Mouse (Mus musculus) C2C12 (cell line): ENCODE results near the gene Chn2. TPM values are rescaled to one million over a fixed set of nuclear protein-coding genes. Genes with fewer than 3 reads are reported as not detected.

ENCODE experiments used
- H3K27me3 ChIP-seq: one replicate; pipeline ENCODE4 v1.6.1; 2011; ENCODE audit not compliant: control insufficient read depth, insufficient read depth, insufficient read length
- H3K36me3 ChIP-seq: one replicate; pipeline ENCODE4 v1.6.1; 2011; ENCODE audit not compliant: control insufficient read depth, insufficient read depth
- H3K4me3 ChIP-seq: one replicate; pipeline ENCODE4 v1.5.1; 2011; ENCODE audit warnings: mild to moderate bottlenecking, control low read depth; ENCODE audit not compliant: poor library complexity, insufficient read depth, severe bottlenecking
- H3K79me2 ChIP-seq: one replicate; pipeline ENCODE4 v1.6.1; 2011; ENCODE audit not compliant: control insufficient read depth, insufficient read depth
- H3K79me3 ChIP-seq: one replicate; pipeline ENCODE4 v1.6.1; 2011; ENCODE audit warnings: low read depth, control low read depth
- H3ac ChIP-seq: one replicate; pipeline ENCODE3; 2011; ENCODE audit warnings: low read depth; ENCODE audit not compliant: control insufficient read depth, insufficient read length
- CEBPB ChIP-seq: IDR thresholded peaks from one replicate; pipeline ENCODE4 v1.6.1; 2011; ENCODE audit warnings: low read depth, mild to moderate bottlenecking, control low read depth, moderate library complexity
- CTCF ChIP-seq: IDR thresholded peaks from one replicate; pipeline ENCODE4 v1.5.1; 2011; ENCODE audit not compliant: control insufficient read depth, insufficient read depth, insufficient read length
- FOSL1 ChIP-seq: IDR thresholded peaks from one replicate; pipeline ENCODE4 v1.8.0; 2011; ENCODE audit warnings: mild to moderate bottlenecking, low read length; ENCODE audit not compliant: poor library complexity, insufficient read depth, severe bottlenecking
- MAX ChIP-seq: IDR thresholded peaks from one replicate; pipeline ENCODE4 v1.6.1; 2011; ENCODE audit warnings: mild to moderate bottlenecking, control low read depth
- MYOD1 ChIP-seq: IDR thresholded peaks from one replicate; pipeline ENCODE4 v1.6.1; 2011; ENCODE audit warnings: low read depth; ENCODE audit not compliant: control insufficient read depth, insufficient read length
- MYOG ChIP-seq: IDR thresholded peaks from one replicate; pipeline ENCODE4 v1.6.1; 2011; ENCODE audit not compliant: control insufficient read depth, insufficient read length; ENCODE audit errors: extremely low read depth
- USF1 ChIP-seq: IDR thresholded peaks from one replicate; pipeline ENCODE4 v1.6.1; 2011; ENCODE audit warnings: low read depth, mild to moderate bottlenecking, control low read depth, moderate library complexity
- polyA plus RNA-seq: library from polyadenylated mRNA; unstranded; fragments of >200 nt; fragmentation: generic; extraction: Trizol; gene quantifications from one replicate; pipeline ENCODE4 v1.2.1, GENCODE M21; 2012; ENCODE audit warnings: missing spikeins

Chn2 gene
- polyA plus RNA-seq, 1 experiment: 6.4 TPM

GRCm38 (mm10) chr6:54060258-54060657 lies 20.9 kb downstream of the Chn2 start:
- no peak for TF ChIP-seq USF1
- no peak for TF ChIP-seq MYOD1
- no peak for TF ChIP-seq CEBPB
- no peak for TF ChIP-seq CTCF
- TF ChIP-seq MYOG: no peak
- no peak for TF ChIP-seq FOSL1
- TF ChIP-seq MAX: no peak
- no peaks in the 10 kb centered on the region for H3K27me3 ChIP-seq
- no peaks in the 10 kb centered on the region for H3K36me3 ChIP-seq
- no peaks in the 10 kb centered on the region for H3K79me3 ChIP-seq
- no peak overlapping the region for H3K4me3 ChIP-seq
- no peak overlapping the region for H3ac ChIP-seq
- no peaks in the 10 kb centered on the region for H3K79me2 ChIP-seq

- TF ChIP-seq USF1: no peak
- no peak for TF ChIP-seq CEBPB
- TF ChIP-seq CTCF: no peak
- TF ChIP-seq MYOD1: no peak
- no peak for TF ChIP-seq MAX
- H3ac ChIP-seq: no peak overlapping the region
- no peaks in the 10 kb centered on the region for H3K36me3 ChIP-seq
- no peaks in the 10 kb centered on the region for H3K27me3 ChIP-seq
- no peak overlapping the region for H3K4me3 ChIP-seq
- H3K79me3 ChIP-seq: no peaks in the 10 kb centered on the region
- no peaks in the 10 kb centered on the region for H3K79me2 ChIP-seq
Measured at GRCm38 (mm10) chr6:54061375-54061774, 22.0 kb downstream of the Chn2 start.

GRCm38 (mm10) chr6:54063878-54064277 lies 24.5 kb downstream of the Chn2 start:
- Histone ChIP-seq H3K4me3 (no peak overlapping the region), H3K79me3 (no peaks in the 10 kb centered on the region), H3ac (no peak overlapping the region), H3K79me2 (no peaks in the 10 kb centered on the region), H3K36me3 (no peaks in the 10 kb centered on the region), H3K27me3 (no peaks in the 10 kb centered on the region)
- no peak for TF ChIP-seq FOSL1
- TF ChIP-seq MYOG: no peak
- TF ChIP-seq CEBPB: no peak
- TF ChIP-seq USF1: no peak

DNA sequence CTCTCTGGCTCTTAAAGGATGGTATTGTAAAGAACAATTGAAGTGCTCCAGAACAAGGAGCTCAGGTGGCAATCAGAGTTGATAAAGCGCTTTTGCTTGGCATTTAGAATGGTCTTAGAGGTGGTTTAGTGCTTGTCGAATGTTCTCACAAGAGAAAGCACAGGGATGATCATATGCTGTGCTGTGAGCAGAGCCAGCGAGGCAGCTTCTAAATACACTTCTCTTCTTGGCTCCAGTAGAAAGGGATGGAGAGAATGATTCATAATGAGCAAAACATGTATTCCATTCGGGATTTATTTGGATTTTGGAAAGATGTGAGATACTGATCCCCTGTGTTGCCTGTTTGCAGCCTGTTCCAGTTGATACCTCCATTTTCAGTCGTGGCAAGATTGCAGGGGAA lies 28.0 kb downstream of the Chn2 start:
- Histone ChIP-seq H3ac (no peak overlapping the region), H3K79me3 (no peaks in the 10 kb centered on the region), H3K27me3 (no peaks in the 10 kb centered on the region), H3K4me3 (no peak overlapping the region), H3K36me3 (no peaks in the 10 kb centered on the region), H3K79me2 (no peaks in the 10 kb centered on the region)
- TF ChIP-seq MAX: no peak

DNA sequence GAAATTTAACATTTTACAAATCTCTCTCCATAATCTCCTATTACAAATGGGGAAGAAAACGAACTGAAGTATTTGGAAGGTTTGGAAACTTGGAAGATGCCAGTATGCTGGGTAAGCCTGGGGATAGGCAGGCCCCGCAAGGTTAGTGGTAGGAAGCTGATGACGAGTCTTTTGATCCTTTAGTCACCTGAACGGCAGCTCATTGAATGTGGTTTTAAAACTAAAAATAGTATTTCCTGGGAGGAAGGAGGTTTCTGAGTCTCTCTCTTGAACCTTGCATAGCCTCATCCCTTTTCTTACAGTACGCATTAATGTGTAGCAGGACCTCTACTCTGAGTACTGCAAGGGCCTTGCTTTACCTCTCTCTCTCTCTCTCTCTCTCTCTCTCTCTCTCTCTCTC lies 29.5 kb downstream of the Chn2 start:
- Histone ChIP-seq H3K36me3 (no peaks in the 10 kb centered on the region), H3K79me3 (no peaks in the 10 kb centered on the region), H3ac (no peak overlapping the region), H3K27me3 (no peaks in the 10 kb centered on the region), H3K79me2 (no peaks in the 10 kb centered on the region), H3K4me3 (no peak overlapping the region)
- no peak for TF ChIP-seq USF1
- no peak for TF ChIP-seq CEBPB
- no peak for TF ChIP-seq FOSL1
- no peak for TF ChIP-seq MAX
- TF ChIP-seq CTCF: no peak
- TF ChIP-seq MYOG: no peak
- no peak for TF ChIP-seq MYOD1

DNA sequence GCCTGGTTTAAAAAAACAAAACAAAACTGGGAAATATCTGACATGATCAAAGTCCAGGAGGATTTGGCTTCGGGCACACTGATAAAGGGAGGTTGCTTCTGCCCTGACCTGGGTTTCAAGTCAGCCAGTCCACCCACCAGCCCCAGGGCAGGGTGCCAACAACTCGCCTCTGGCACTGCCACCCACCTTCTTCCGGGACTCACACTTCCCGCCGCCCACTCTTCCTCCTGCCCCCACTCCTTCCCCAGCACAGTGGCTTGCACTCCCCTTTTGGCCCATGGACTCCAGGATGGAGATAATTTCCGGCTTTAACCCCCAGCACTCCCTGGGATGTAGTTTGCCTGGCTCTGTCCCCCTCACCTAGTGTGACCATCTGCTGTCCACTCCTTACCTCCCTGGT lies 31.4 kb downstream of the Chn2 start:
- Histone ChIP-seq H3ac (no peak overlapping the region), H3K27me3 (no peaks in the 10 kb centered on the region), H3K79me2 (no peaks in the 10 kb centered on the region), H3K36me3 (no peaks in the 10 kb centered on the region), H3K79me3 (no peaks in the 10 kb centered on the region), H3K4me3 (no peak overlapping the region)
- no peak for TF ChIP-seq MYOG
- no peak for TF ChIP-seq USF1
- no peak for TF ChIP-seq MAX
- no peak for TF ChIP-seq MYOD1
- no peak for TF ChIP-seq CTCF
- no peak for TF ChIP-seq CEBPB
